Mouse (Mus musculus) testis, adult 2 months (tissue): ENCODE data around the gene Sugct. TPM values are rescaled to one million over a fixed set of nuclear protein-coding genes. Genes with fewer than 3 reads are reported as not detected.

ENCODE experiments used
- H3K27ac ChIP-seq: fragments of 200-500 bp; 2 replicates; pipeline ENCODE4 v1.5.1; 2012; ENCODE audit warnings: low read depth, low read length; ENCODE audit not compliant: control insufficient read depth, insufficient read depth
- H3K27me3 ChIP-seq: fragments of 200-500 bp; 2 replicates; pipeline ENCODE4 v1.6.1; 2012; ENCODE audit warnings: mild to moderate bottlenecking, low read length, moderate library complexity; ENCODE audit not compliant: control insufficient read depth, insufficient read depth
- H3K36me3 ChIP-seq: fragments of 200-500 bp; 2 replicates; pipeline ENCODE4 v1.6.1; 2012; ENCODE audit warnings: mild to moderate bottlenecking, low read length; ENCODE audit not compliant: control insufficient read depth, insufficient read depth
- H3K4me1 ChIP-seq: fragments of 200-500 bp; 2 replicates; pipeline ENCODE4 v1.6.1; 2012; ENCODE audit warnings: low read length; ENCODE audit not compliant: control insufficient read depth, insufficient read depth
- H3K4me3 ChIP-seq: fragments of 200-500 bp; 2 replicates; pipeline ENCODE4 v1.5.1; 2012; ENCODE audit warnings: low read depth, mild to moderate bottlenecking, low read length, moderate library complexity, mixed read lengths; ENCODE audit not compliant: control insufficient read depth
- CTCF ChIP-seq: fragments of 200-500 bp; IDR thresholded peaks from 2 replicates; pipeline ENCODE4 v1.5.1; 2012; ENCODE audit warnings: low read depth, mild to moderate bottlenecking, inconsistent platforms, low read length, moderate library complexity; ENCODE audit not compliant: control insufficient read depth, insufficient read depth, insufficient replicate concordance
- POLR2A ChIP-seq: fragments of 200-500 bp; IDR thresholded peaks from 2 replicates; pipeline ENCODE4 v1.6.1; 2012; ENCODE audit warnings: low read depth, mild to moderate bottlenecking, inconsistent platforms, low read length, moderate library complexity; ENCODE audit not compliant: control insufficient read depth
- polyA plus RNA-seq: library from polyadenylated mRNA; depleted of rRNA; stranded (reverse); fragments of >200 nt; gene quantifications from 2 replicates; pipeline ENCODE4 v1.2.3, GENCODE M21; 2012

Gene Sugct
- polyA plus RNA-seq, 1 experiment = 1.2 TPM

DNA sequence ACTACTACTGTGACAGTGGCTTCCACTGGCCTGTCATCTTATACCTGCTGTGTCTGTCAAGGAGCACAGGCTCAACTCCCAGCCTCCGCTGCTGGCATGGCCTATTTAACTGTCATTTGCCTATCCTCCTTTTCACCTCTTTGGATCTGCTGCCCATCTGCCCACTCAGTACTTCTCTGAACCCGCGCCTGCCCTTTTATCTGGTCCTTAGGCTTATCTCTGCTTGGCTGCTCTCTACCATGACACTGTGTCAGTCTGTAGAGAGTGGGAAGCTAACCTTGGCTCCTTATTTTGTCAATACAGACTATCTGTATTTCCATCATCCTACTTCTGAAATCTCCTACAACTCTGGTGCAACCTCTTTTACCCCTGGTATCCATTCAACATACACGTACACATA is 793.9 kb downstream of the Sugct start:
- TF ChIP-seq CTCF = no peak
- no peak for TF ChIP-seq POLR2A
- Histone ChIP-seq H3K27ac (no peak overlapping the region), H3K4me3 (no peak overlapping the region), H3K36me3 (no peaks in the 10 kb centered on the region), H3K27me3 (no peaks in the 10 kb centered on the region), H3K4me1 (no peaks in the 10 kb centered on the region)

DNA sequence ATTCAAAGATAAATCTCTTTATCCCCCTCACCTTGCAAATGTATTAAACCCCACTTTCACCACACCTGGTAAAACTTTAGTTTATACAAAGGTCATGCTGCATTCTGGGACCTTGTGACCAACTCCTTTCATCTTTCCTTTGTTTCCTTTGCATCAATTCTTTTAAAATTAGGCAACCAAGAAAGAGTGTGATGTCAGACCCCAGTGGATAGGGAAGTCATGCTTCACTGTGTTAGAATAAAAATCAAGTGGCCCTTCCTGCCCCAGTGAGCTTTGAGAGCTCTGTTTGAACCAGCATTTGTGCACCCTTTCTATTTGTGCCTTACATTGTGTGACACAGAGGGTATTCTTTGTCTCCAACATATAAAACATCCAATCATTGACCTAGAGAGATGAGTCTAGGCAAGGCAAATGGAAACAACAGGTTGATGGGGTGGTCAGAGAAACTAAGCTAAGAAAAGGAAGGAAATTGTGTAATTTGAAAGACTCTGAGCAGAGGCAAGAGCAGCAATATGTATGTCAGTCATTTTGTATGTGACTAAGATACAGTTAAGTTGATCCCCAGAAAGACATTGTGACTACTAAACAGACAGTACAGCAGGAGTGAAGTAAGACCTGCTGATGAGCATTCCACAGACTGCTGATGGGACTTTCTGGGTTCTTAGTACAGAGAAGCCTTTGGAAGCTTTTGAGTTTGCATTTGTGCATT is 797.1 kb downstream of the Sugct start:
- Histone ChIP-seq H3K36me3 (no peaks in the 10 kb centered on the region), H3K4me1 (no peaks in the 10 kb centered on the region), H3K4me3 (no peak overlapping the region), H3K27me3 (no peaks in the 10 kb centered on the region), H3K27ac (no peak overlapping the region)
- TF ChIP-seq POLR2A (no peak), CTCF (no peak)

DNA sequence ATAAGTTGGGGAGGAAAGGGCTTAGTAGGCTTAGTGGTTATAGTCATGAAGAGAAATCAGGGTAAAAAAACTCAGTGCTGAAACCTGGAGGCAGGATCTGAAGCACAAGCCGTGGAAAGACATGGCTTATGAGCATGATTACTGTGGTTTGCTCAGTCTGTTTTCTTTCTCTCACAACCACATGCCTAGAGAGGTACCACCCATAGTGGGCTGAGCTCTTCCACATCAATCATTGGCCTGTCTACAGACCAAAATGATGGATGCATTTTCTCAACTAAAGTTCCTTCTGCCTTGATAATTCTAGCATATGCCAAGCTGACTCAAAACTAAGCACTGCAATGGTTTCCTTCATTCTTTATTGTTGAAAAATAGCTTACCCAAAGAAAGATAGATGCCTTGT is 817.3 kb downstream of the Sugct start:
- no peak overlapping the region for H3K27ac ChIP-seq
- H3K27me3 ChIP-seq = no peaks in the 10 kb centered on the region
- no peak for TF ChIP-seq POLR2A
- no peak for TF ChIP-seq CTCF
- no peaks in the 10 kb centered on the region for H3K4me1 ChIP-seq
- H3K36me3 ChIP-seq = no peaks in the 10 kb centered on the region
- no peak overlapping the region for H3K4me3 ChIP-seq

DNA sequence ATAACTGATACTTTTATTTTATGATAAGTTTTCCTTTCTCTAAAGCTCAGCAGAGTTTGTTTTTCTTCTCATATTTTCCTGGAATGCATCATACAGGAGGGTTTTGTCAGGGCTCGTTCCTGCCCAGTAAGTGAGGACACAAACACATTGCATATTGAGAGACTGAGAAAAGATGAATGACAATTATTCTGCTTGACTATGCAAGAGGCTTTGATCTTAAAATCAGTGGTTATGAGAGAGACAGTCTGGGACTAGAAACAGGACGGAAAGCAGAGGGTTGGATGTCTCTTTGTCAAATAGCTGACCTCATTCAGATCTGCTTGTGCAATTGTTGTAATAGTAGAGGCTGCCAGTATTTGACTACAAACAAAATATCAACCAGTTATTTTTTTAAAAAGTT is 835.4 kb downstream of the Sugct start:
- H3K36me3 ChIP-seq = no peaks in the 10 kb centered on the region
- no peak overlapping the region for H3K27ac ChIP-seq
- H3K4me3 ChIP-seq = no peak overlapping the region
- no peaks in the 10 kb centered on the region for H3K4me1 ChIP-seq
- no peaks in the 10 kb centered on the region for H3K27me3 ChIP-seq
- TF ChIP-seq CTCF (no peak), POLR2A (no peak)

DNA sequence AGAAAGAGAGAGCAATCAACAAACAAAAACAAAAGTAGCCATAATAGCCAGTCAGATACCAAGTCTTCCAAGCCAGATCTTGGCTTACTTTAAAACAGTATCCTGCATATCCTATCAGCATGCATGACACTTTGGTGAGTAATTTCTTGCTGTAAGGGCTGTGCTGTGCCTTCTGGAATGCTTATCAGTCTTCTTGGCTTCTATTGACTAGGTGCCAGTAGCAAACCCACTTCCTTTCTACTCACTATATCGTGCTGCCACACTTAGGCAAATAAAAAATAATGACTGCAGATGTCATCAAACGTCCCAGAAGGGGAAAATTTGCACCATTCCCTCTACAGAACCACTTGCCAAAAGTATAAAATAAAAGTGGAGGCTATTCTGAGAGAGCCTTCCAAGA is 848.1 kb downstream of the Sugct start:
- H3K27me3 ChIP-seq = no peaks in the 10 kb centered on the region
- H3K4me3 ChIP-seq = no peak overlapping the region
- TF ChIP-seq POLR2A (no peak), CTCF (no peak)
- no peak overlapping the region for H3K27ac ChIP-seq
- no peaks in the 10 kb centered on the region for H3K4me1 ChIP-seq
- H3K36me3 ChIP-seq = no peaks in the 10 kb centered on the region

GRCm38 (mm10) chr13:16840994-16841393 is 854.4 kb downstream of the Sugct start:
- TF ChIP-seq POLR2A (no peak), CTCF (no peak)
- H3K4me1 ChIP-seq = no peaks in the 10 kb centered on the region
- H3K36me3 ChIP-seq = no peaks in the 10 kb centered on the region
- no peaks in the 10 kb centered on the region for H3K27me3 ChIP-seq
- H3K4me3 ChIP-seq = no peak overlapping the region
- no peak overlapping the region for H3K27ac ChIP-seq

DNA sequence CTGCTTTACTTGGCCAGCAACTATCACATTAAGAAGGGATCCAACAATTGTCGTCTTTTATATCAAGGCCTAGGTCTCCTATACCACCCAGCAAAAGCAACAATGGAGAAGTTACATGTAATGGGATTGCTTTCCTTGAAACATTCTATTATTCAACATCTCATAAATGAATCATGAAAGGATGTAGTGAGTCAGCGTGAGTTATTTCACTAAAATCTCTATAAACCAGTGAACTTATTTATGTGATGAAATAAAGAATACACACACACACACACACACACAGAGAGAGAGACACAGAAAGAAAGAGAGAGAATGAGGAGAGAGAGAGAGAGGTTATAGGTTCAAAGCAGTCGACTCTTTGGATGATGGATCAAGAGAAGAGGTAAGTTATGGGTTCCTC is 856.9 kb downstream of the Sugct start:
- H3K4me3 ChIP-seq = no peak overlapping the region
- no peaks in the 10 kb centered on the region for H3K27me3 ChIP-seq
- no peak overlapping the region for H3K27ac ChIP-seq
- no peak for TF ChIP-seq CTCF
- no peak for TF ChIP-seq POLR2A
- no peaks in the 10 kb centered on the region for H3K4me1 ChIP-seq
- no peaks in the 10 kb centered on the region for H3K36me3 ChIP-seq

DNA sequence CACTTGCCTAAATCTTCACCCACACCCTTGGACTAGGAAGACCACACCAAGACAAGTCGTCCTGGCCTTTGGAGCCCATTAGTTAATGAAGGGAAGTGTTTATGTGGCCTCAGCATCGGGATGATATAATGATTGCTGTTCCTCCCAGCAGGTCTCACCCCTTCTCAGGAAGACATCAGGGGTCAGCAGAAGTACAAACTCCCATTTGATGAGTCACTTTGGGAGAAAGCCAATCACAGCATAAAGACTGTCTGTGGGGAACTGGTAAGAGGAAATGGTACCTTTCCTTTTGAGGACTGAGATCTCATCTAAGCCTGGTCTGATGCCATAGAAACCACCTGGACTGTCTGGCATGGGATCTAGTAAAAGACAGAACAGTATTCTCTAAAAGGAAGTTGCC is 860.2 kb downstream of the Sugct start:
- TF ChIP-seq POLR2A (no peak), CTCF (no peak)
- H3K27ac ChIP-seq = no peak overlapping the region

More for the DNA sequence above, 860.2 kb downstream of the Sugct start:
- Histone ChIP-seq H3K36me3 (no peaks in the 10 kb centered on the region), H3K4me3 (no peak overlapping the region), H3K27me3 (no peaks in the 10 kb centered on the region), H3K4me1 (no peaks in the 10 kb centered on the region)
